Mouse (Mus musculus) hematopoietic stem cell, adult 5-6 weeks (primary cell): Measurements from ENCODE around the gene Abcg4. TPM values are rescaled to one million over a fixed set of nuclear protein-coding genes. Genes with fewer than 3 reads are reported as not detected.
"Not testable (repeated sequence)": the region's sequence is repeated elsewhere in the genome, so short reads cannot be mapped to it uniquely, and the experiment has no call there.

Experiments
- ATAC-seq, 2 experiments: fragments of 125-278 bp in 1 of 2; replicated peaks in 1 of 2; 2 replicates each; pipeline ENCODE4 v1.8.0; 2016 to 2017; ENCODE audit warnings: inconsistent platforms in 2 of 2, mild to moderate bottlenecking in 2 of 2, moderate number of reproducible peaks in 2 of 2, low read depth in 1 of 2, moderate TSS enrichment in 1 of 2; ENCODE audit not compliant: low FRiP score in 2 of 2, poor library complexity in 2 of 2, severe bottlenecking in 2 of 2, insufficient read depth in 1 of 2, low TSS enrichment in 1 of 2
- total RNA-seq: library from RNA; stranded (forward); fragments of 172-1452, 232-1000 nt; gene quantifications from 2 replicates; pipeline ENCODE4 v1.2.3, GENCODE M21; 2017

Abcg4 gene
- 0.99 and 2.5 TPM in 2 replicates for total RNA-seq

DNA sequence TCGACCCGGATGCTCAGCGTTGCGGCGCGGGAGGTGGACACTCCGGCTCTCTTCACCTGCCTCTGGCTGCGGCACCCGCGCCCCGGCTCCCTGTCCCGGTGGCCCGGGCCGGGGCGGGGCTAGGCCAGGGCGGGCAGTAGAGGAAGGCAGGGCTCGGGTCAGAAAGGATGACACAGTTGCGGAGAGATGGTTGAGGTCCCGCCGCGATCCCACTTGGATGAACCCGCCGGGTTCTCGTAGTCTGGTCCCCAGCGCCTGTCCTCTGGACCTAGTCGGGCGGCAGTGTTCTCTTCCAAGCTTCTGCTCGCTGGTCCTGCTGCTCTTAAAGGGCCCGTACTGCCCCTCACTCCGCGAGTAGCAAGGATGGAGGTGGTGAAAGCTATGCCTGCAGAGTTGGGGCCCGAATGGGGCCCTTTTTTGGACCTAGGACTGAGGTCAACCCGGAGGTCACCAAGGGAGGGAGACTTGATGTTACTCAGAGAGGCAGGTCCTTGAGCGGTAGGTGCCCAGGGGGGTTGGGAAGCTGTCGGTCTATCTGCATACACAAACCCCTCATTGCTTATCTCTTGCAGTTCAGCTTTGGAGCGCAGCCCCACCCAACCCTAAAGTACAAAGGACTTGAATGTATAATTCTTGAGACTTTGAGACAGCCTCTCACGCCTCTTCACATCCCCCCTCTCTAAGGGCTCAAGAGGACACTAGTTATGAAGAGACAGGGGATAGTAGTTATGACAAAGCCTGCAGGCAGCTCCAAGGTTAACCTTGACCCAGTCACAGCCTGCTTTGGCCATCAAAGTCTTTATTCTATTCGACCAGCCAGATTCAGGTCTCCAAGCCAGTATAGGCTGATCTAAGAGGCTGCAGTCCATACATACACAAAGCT lies at the start of gene Abcg4:
Gene Abcg4 (minus strand): TSS at position 540 of the 883 bp plus-strand sequence.
- ATAC-seq = 0 out of 4 replicates have a peak, but pooled peaks of 1 of the 2 experiments have one; percentile 25

GRCm38 (mm10) chr9:44337436-44338169 lies 49.2 kb upstream of the Abcg4 start:
- no peak for ATAC-seq

GRCm38 (mm10) chr9:44336964-44337363 lies 48.5 kb upstream of the Abcg4 start:
- ATAC-seq = no peak

DNA sequence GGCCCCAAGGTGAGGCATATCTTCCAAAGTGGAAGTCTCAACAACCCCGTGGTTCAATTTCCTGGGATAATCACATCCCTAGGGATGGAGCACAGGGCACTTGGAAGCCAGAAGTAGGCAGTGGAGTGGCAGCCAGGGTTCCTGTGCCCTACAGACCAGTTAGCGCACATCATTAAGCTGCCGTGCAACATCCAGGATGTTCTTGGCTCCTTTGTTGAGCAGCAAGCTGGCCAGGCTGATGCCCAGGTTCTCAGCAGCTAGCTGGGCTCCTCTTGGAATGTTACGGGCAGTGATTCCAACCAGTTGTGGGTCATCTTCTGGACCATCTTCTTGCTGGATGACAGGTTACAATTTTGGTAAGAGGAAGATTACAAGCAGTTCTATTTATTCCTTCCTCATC lies 48.1 kb upstream of the Abcg4 start:
- not testable (repeated sequence) for ATAC-seq

DNA sequence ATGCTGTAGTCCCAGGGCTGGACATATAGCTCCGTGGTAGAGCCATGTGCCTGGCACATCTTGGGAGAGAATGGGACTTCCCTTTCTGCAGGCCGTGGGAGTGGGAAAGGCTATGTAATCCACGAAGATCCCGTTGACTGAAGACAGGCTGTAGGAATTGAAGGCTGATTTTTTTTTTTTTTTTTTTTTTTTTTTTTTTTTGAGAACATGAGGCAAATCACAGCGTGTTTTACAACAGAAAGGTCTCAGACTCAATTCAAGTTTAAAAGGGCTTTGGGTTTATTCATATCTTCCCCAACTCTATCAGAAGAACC lies 47.6 kb upstream of the Abcg4 start:
- ATAC-seq = no peak

DNA sequence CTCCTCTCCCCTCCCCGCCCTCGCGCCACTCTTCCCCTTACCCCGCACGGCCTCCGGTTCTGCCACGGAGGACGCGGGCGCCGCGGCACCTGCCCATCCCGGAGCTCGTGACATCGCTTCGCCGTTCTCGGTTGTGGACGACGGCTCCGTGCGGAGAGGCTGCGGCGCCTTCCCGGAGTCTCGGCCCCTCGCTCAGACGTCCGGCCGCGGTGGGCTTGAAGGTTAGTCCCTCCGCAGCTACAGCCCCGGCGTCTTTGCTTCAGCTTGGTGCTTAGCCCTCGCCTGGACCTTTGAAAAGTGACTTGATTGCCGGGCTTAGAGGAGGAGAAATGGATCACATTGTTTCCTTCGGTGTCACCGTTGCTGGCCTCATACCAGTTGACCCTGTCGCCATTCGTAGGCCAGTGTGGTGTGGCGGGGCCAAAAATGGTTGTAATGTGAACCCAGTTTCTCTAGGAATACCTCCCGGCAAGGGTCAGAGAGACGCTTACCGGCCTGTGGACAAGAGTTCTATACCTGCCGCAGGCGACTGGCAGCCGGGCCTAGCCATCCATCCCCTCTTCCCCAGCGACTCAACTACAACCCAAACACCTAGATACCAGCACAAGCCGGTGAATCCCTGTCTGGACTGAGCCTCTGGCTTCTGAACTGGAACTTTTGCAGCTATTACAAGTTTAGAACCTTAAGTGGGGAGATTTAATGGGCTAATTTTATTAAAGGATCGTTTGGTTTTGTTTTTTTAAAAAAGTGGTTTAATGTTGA lies 47.1 kb upstream of the Abcg4 start:
- no peak for ATAC-seq

- ATAC-seq = peak; percentile 93 to 97
These were observed 46.2 kb upstream of the Abcg4 start, which contains the start of gene H2afx for GRCm38 (mm10) chr9:44334396-44335330. TSS of gene H2afx (plus strand) at chr9:44334694.

DNA sequence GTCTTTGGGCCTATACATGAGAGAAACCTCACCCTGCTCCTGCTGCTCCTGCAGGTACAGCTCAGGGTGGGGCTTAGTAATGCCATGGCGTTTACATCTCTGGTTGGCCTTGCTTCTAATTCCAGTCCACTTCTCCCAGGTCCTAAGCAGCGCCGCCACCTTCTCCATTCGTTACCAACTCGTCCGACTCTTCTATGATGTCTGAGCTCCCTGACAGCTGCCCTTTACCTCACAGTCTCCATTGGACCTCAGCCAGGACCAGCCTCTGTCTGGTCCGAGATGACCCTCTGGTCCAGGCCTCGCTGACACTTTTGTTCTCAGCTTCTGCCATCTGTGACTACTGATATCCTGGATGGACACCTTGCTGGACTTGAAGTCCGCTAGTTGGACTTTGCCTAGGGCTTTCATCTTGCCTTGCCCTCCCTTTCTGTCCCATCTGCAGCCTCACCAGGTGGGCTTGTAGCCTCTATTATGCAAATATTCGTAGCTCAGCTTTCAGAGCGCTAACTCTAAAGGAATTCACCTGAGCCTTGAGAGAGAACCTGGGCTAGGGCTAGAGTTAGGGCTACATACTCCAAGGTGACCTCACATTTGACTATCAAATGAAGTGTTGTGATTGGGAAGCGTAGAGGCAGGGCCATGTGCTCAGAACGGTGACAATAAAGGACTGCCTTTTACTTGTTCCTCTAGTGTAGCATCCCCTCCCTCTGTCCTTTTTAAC lies 44.7 kb upstream of the Abcg4 start:
- no peak for ATAC-seq

DNA sequence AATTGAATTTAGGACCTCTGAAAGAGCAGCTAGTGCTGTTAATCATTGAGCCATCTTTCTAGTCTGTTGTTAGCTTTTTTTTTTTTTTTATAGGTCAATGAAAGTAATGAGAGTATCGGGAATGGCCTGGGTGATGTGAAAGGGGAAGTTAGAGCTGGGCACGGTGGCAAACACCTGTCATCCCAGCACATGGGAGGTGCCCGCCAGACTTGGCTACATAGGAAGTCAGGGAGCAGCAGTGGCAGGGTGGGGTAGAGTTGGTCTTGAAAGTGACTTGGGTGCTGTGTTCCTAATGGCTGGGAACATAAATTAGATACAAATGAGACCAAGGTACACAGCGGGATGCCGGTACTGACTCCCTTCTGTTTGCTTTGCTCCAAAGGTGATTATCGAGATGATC lies 42.3 kb upstream of the Abcg4 start:
- ATAC-seq = no peak

DNA sequence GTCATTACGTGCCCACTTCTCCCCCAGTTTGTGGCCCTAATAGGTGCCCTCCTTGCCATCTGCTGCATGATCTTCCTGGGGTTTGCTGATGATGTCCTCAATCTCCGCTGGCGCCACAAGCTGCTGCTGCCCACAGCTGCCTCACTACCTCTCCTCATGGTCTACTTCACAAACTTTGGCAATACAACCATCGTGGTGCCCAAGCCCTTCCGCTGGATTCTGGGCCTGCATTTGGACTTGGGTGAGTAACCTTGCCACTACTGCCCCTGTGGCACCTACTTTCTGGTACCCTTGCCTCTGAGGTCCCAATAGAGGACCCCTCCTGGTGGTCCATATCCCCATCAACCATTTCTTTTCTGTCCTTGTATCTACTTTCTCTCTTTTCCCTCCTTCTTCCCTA lies 39.5 kb upstream of the Abcg4 start:
- no peak for ATAC-seq

DNA sequence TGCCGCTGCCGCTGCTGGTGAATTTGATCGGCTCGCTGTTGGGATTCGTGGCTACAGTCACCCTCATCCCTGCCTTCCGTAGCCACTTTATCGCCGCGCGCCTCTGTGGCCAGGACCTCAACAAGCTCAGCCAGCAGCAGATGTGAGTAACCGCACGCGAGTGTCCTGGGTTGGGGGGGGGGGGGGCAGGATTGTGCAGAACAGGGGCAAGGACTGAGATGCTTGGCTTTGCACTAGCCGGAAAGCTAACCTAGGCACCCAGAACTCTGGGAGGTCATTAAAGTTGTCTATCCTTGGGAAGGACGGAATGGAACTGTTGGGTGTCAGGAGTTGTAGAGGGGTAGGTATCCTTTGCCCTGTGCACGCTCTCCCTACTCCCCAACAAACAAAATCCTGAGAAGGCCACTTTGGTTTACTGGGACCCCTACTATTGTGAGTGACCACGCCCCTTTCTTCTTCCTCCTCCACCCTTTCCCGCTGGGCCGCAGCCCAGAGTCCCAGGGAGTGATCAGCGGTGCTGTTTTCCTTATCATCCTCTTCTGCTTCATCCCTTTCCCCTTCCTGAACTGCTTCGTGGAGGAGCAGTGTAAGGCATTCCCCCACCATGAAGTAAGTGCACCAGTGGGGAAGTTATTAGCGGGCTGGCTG lies 38.8 kb upstream of the Abcg4 start:
- no peak; a peak in 1 of 4 replicates for ATAC-seq

GRCm38 (mm10) chr9:44326371-44327063 lies 38.1 kb upstream of the Abcg4 start:
- ATAC-seq = peak; percentile 91 to 93

- ATAC-seq = no peak
These were observed 37.5 kb upstream of the Abcg4 start, which contains the start of gene Dpagt1 for GRCm38 (mm10) chr9:44325768-44326370. TSS of gene Dpagt1 (plus strand) at chr9:44326019.

GRCm38 (mm10) chr9:44325032-44325767 lies 36.8 kb upstream of the Abcg4 start:
- not testable (repeated sequence) for ATAC-seq
